Mouse (Mus musculus) forelimb bud, embryonic 11.5 days (tissue): Measurements from ENCODE around the gene Rab20.

Source experiments
- DNase-seq: peaks from one replicate; pipeline ENCODE4 v3.0.0-alpha.2; 2012; ENCODE audit warnings: low read depth, low spot score

Gene Rab20

GRCm38 (mm10) chr8:11454228-11454627, 24.3 kb downstream of the Rab20 start:
- DNase-seq = no peak

GRCm38 (mm10) chr8:11452974-11453373, 25.5 kb downstream of the Rab20 start:
- DNase-seq = no peak

GRCm38 (mm10) chr8:11452559-11452958, 26.0 kb downstream of the Rab20 start:
- no peak for DNase-seq

- DNase-seq = no peak
These were observed 26.4 kb downstream of the Rab20 start for GRCm38 (mm10) chr8:11452152-11452551.

DNA sequence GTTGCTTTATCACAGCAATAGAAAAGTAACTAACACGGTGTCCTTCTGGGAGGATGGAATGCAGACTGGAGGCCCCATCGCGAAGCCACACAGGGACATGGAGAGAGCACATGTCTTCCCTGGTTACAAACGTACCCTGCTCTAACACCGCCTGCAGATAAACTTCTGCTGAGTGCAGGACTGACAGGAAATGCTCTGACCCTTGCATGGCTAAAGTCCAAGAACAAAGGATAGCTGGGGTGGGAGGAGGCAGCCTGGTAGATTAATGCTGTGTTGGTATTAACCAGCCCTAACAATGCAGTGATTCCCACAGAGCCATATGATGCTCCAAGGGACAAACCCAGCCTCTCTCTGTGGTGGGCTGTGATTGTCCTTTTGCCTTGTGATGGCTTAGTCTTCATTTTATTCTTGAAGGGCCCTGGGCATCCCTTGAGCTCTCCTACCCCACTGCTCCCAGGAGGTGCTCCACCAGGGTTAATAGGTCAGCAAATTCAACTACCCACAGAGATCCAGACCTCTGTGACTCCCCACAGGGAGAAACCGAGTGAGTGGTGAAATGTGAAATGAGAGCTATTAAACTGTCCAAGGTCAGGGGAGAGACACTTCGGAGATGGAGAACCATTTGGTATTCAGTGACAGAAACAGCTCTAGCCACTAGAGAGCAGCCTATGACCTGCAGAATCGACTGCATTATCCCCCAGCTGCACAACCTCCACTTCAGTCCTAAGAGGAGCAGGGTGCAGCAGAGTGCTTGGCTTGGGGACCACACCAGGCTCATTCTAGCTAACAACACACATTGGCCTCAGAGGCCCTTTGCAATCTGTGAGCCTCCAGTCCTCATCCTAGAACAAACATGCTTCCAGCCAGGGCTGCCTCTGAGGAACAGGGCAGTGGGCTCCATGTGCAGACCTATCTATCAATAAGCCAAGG, 28.1 kb downstream of the Rab20 start:
- peak; percentile 42 for DNase-seq

DNA sequence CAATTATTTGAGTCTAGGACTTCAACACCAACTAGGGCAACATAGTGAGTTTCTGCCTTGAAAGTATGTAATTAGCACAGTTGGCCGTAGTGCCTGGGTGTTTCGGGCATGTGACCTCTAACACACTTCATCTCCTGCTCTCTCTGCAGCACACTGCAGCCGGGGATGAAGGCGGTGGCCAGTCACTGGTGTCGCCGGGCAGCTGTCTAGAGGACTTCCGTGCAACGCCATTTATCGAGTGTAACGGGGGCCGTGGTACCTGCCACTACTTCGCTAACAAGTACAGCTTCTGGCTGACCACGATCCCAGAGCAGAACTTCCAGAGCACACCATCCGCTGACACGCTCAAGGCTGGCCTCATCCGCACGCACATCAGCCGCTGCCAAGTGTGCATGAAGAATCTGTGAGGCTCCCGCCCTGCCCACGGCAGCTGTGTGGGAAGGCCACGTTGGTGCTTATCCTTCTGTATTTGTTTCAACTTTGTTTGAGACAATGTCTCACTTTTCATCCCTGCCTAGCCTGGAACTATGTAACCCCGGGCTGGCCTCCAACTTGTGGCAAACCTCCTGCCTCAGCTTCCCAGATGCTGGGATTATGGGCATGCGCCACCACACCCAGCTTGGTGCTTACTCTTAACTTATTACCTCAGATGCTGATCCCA, 30.5 kb downstream of the Rab20 start:
- DNase-seq = no peak

- DNase-seq = no peak
These were observed 32.7 kb downstream of the Rab20 start for GRCm38 (mm10) chr8:11445790-11446189.

GRCm38 (mm10) chr8:11444216-11444615, 34.3 kb downstream of the Rab20 start:
- no peak for DNase-seq

- no peak for DNase-seq
These were observed 34.9 kb downstream of the Rab20 start for GRCm38 (mm10) chr8:11443611-11444010.

- no peak for DNase-seq
These were observed 37.2 kb downstream of the Rab20 start for GRCm38 (mm10) chr8:11441291-11441690.

DNA sequence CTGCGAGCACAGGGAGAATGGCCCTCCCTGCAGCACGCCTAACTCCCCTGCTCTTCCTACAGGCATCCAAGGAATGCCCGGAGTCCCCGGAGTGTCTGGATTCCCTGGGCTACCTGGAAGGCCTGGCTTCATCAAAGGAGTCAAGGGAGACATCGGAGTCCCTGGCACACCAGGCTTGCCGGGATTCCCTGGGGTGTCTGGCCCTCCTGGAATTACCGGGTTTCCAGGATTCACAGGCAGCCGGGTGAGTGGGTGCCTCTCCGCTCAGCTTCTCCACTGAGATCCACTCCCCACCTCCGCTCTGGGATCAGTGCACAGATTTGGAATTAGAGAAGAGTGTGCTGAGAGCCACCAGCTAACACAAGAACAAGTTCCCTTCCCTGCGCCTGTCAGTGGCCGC, 40.6 kb downstream of the Rab20 start:
- DNase-seq = no peak

- DNase-seq = peak; percentile 32
These were observed 47.8 kb downstream of the Rab20 start for GRCm38 (mm10) chr8:11430688-11431087.

GRCm38 (mm10) chr8:11423091-11423490, 55.4 kb downstream of the Rab20 start:
- peak; percentile 19 for DNase-seq

DNA sequence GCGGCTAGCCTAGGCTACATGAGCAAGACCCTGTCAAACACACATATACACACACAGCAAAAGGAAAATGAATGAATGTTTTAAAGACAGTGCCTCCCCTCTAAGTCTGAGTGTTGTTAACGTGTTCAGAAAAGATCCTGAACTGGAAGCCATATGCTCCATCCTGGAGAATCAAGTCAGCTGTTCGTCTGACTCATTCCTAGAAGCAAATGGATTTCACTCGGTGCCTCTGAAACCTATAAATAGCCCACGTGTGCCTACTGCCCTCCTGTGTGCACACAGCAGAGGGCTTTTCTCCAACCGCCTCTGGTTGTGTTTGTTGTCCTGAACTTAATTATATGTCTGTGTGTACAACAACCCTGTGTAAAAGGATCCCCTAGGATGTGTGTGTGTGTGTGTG, 56.5 kb downstream of the Rab20 start:
- DNase-seq = no peak

DNA sequence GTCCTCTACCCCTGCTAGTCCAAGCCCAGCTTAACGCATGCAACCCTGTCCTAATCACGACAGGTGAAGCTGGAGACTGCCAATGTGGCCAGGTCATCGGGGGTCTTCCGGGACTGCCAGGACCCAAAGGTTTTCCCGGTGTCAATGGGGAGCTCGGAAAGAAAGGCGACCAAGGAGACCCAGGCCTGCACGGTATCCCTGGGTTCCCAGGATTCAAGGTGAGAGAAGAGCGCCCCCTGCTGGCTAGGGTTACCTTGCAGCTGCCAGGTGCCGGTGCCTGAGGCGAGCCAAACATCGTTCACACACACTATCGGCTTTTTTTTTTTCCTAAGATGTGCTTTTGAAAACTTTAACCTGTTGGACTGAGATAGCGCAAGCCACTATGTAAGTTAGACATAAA, 57.4 kb downstream of the Rab20 start:
- peak; percentile 50 for DNase-seq

DNA sequence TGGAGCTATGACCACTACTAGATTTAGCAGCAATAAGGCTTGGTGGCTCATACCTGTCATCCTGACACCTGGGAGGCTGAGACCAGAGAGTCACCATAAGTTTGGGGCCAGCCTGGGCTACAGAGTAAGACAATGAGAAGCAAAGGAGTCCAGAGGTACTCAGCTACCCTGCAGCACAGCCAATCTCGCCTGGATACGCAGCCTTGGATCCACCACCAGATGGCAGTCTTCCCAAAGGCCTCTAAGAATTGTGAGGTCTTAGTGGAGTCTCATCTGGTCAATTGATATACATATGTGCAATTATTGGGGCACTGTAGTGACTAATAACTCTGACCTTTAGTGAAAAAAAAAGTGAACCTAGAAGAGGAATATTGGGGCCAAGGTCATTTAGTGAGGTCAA, 58.9 kb downstream of the Rab20 start:
- DNase-seq = peak; percentile 66

DNA sequence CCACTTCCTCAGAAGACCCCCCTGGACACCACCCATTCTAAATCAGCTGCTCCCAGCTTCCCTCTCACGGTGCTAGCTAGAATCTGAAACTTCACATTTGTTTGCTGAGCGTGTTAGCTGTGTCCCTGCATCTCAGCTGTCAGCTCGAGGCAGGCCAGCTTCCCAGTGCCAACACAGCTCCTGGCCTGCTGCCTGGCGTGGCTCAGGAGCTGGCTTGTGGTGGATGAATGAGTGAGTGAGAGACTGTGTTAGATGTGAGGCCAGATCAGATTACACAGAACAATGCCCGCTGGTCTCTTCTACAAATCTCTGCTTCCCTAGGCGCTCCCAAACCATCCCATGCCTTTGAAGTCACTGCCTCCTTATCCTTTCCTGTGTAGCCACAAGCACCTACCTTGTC, 59.3 kb downstream of the Rab20 start:
- DNase-seq = no peak

DNA sequence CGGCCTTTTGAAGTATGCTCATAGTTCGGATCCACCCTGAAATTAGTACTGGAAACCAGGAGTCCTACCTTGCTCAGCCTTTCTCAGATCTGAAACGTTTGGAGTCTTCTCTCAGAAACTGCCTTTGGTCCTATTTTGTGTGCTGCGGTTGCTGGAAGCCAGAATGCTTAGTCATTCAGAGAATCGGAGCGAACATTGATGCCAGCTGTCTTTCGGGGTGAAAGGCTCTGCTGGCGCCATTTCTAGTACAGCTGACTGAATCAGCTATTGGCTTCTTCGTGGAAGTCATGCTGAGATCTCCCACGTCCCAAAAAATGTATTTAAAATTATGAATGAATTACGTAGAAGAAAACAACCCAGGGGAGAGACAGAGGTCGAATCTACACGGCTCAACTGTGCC, 60.7 kb downstream of the Rab20 start:
- DNase-seq = no peak

DNA sequence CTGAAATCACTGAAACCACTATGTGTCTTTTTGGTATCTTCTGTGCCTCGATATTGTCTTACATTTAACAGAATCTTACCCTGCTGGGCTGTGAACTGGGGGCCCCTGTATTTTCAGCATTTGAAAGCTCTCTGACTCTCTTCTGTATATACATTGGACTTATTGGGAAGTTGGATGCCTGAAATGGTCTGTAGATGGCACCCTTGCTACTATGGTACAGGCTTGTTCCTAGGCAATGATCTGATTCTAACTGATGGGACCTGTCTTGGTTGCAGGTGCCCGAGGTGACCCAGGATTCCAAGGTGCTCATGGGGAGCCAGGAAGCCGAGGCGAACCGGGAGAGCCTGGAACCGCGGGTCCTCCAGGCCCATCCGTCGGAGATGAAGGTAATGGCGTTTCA, 63.4 kb downstream of the Rab20 start:
- no peak for DNase-seq

DNA sequence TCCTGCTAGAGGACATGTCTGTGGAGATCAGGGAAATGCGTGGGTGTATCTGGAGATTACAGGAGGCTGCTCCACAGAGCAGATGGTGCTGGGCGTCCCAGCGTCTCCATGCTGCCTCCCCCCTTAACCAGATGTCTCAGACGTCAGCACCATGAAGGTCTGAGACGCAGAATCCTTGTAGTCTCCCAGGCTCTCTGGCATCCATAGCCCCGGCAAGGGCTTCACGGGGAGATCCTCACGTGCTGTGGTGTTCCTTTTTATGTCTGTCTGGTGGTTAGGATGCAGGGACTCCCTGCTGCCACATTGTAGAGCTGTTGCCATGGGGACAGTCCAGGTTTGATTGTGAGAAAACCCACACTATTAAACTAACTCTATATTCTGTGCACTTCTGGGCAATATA, 64.2 kb downstream of the Rab20 start:
- no peak for DNase-seq

DNA sequence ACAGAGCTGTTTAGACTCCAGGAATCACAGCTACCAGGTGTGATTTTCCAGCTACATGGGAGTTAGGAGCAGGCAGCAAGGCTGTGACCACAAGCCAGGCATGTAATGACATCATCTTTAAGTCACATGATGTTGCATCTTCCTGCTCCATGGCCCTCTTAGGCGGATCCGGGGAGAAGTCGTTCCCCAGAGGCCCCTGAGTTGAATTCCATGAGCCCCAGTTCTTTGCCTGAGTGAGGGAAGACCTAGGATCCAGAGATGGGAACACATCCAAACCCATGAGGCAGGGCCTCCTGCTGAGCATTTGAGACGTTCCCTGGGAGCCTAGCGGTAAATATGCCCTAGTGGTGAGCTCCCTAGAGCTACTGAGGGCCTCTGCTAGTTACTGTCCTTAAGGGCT, 66.1 kb downstream of the Rab20 start:
- no peak for DNase-seq

DNA sequence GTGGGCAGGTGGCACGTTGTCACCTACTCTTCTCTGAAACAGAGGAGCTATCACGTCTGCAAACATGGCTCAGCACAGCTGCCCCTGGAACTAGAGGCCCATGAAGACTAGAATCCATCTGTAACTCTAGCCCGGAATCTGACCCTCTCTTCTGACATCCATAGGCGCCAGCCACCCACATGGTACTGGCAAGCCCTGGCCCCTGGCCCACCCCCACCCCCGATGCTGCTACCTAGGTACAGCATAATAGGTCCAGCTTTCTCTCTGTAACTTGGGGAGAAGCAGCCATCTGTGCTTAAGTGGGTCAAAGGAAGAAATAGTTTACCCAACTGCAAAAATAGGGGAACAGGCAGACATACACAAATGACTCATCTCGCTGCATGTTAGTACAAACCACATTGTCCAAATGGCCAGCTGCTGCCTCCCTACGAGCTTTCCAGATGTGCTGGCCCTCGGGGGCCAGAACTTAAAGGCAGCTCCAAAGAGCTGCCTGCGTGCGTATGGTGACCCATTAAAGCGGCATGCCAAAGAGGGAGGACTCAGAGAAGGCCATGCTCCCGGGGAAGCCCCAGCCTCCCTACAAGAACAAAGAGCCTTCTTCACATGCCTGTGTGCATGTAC, 66.9 kb downstream of the Rab20 start:
- DNase-seq = peak; percentile 36
